Mouse (Mus musculus): Measurements from ENCODE around the gene Mlycd. TPM values are rescaled to one million over a fixed set of nuclear protein-coding genes. Genes with fewer than 3 reads are reported as not detected.

Gene Mlycd
- polyA plus RNA-seq, 1 experiment from 2014 or later = 20.6 TPM

- 76% methylated on average over 12 of the region's 12 CpGs for WGBS
- no peak for ATAC-seq
- no peak overlapping the region for H3K9ac ChIP-seq (ENCODE audit: low read depth, low read length)
- H3K9me3 ChIP-seq (ENCODE audit: control insufficient read depth, low read length) = no peaks in the 10 kb centered on the region
- H3K27me3 ChIP-seq (replicated peaks; ENCODE audit: control insufficient read depth, insufficient read depth, low read length) = no peaks in the 10 kb centered on the region
- peaks cover 21% of the 10 kb centered on the region for H3K4me1 ChIP-seq (ENCODE audit: control insufficient read depth, insufficient read depth, low read length)
- H3K4me2 ChIP-seq (ENCODE audit: low read depth, low read length) = no peak overlapping the region
- H3K36me3 ChIP-seq (ENCODE audit: control insufficient read depth, insufficient read depth, low read length) = no peaks in the 10 kb centered on the region
- no peak overlapping the region for H3K4me3 ChIP-seq (ENCODE audit: low read length)
- H3K27ac ChIP-seq (ENCODE audit: low read length) = no peak overlapping the region
Measured at GRCm38 (mm10) chr8:119427634-119428349, 33.1 kb downstream of the Mlycd start.

GRCm38 (mm10) chr8:119428350-119428740 lies 33.7 kb downstream of the Mlycd start:
- Histone ChIP-seq H3K4me1 (ENCODE audit: control insufficient read depth, insufficient read depth, low read length) (peaks cover 21% of the 10 kb centered on the region), H3K9me3 (ENCODE audit: control insufficient read depth, low read length) (no peaks in the 10 kb centered on the region), H3K4me3 (ENCODE audit: low read length) (no peak overlapping the region), H3K27ac (ENCODE audit: low read length) (no peak overlapping the region), H3K36me3 (ENCODE audit: control insufficient read depth, insufficient read depth, low read length) (no peaks in the 10 kb centered on the region), H3K27me3 (replicated peaks; ENCODE audit: control insufficient read depth, insufficient read depth, low read length) (no peaks in the 10 kb centered on the region), H3K4me2 (ENCODE audit: low read depth, low read length) (no peak overlapping the region), H3K9ac (ENCODE audit: low read depth, low read length) (no peak overlapping the region)
- ATAC-seq = no peak
- WGBS = 68% methylated on average over 7 of the region's 7 CpGs

DNA sequence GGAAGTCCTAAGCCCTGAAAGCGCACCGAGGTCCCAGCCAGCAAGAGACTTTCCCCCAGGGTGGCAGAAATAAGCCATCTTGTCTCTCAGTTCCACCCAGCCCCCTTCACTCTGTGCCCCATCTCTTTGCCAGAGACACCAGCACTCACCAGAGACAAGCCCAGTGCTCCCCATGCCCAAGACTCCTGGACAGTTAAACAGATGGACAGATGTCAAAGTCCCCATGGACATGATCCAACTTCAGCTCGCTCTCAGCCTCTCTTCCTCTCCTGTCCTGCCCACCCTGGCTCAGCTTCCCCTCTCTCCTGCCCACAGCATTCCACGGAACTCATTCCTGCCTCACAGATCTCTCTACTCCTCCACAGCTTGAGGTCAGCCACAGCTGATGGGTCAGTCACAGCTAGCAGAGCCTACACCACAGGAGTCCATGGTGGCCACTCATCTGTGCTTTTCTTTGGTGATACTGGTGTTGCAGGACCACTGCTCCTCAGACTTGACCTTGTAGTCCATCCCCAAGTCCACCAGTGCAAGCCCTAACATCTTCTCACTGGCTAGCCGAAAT lies 34.2 kb downstream of the Mlycd start:
- Histone ChIP-seq H3K36me3 (ENCODE audit: control insufficient read depth, insufficient read depth, low read length) (no peaks in the 10 kb centered on the region), H3K4me3 (ENCODE audit: low read length) (no peak overlapping the region), H3K9ac (ENCODE audit: low read depth, low read length) (no peak overlapping the region), H3K4me2 (ENCODE audit: low read depth, low read length) (no peak overlapping the region), H3K9me3 (ENCODE audit: control insufficient read depth, low read length) (no peaks in the 10 kb centered on the region), H3K4me1 (ENCODE audit: control insufficient read depth, insufficient read depth, low read length) (peaks cover 17% of the 10 kb centered on the region), H3K27me3 (replicated peaks; ENCODE audit: control insufficient read depth, insufficient read depth, low read length) (no peaks in the 10 kb centered on the region), H3K27ac (ENCODE audit: low read length) (no peak overlapping the region)
- no peak for ATAC-seq
- WGBS = 67% methylated on average over 5 of the region's 5 CpGs

DNA sequence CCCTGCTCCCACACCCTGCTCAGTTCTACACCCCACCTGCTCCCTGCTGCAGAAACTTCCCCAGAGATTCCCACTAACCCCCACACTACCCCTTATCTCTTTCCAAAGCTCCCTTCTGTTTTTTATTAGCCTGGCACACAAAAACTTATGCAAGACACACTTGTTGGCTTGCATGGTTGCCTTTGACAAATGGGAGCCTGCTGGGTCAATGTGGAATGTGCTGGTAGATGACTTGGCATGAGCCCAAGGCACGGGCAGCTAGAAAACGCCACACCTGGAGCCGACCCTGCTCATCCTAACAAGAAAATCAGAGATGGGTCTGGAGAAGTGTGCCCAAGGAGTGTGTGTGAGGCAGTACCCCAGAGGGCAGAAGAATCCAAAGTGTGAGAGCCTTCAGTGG lies 34.9 kb downstream of the Mlycd start:
- H3K27ac ChIP-seq (ENCODE audit: low read length) = no peak overlapping the region

GRCm38 (mm10) chr8:119430250-119430649 lies 35.6 kb downstream of the Mlycd start:
- no peaks in the 10 kb centered on the region for H3K9me3 ChIP-seq (ENCODE audit: control insufficient read depth, low read length)
- 76% methylated on average over 8 of the region's 8 CpGs for WGBS
- H3K27ac ChIP-seq (ENCODE audit: low read length) = no peak overlapping the region
- peaks cover 11% of the 10 kb centered on the region; the same call in 1 of the 2 replicates for H3K4me1 ChIP-seq (ENCODE audit: control insufficient read depth, insufficient read depth, low read length)
- H3K36me3 ChIP-seq (ENCODE audit: control insufficient read depth, insufficient read depth, low read length) = no peaks in the 10 kb centered on the region
- no peak overlapping the region for H3K4me2 ChIP-seq (ENCODE audit: low read depth, low read length)
- H3K9ac ChIP-seq (ENCODE audit: low read depth, low read length) = no peak overlapping the region
- no peak for ATAC-seq
- no peaks in the 10 kb centered on the region for H3K27me3 ChIP-seq (replicated peaks; ENCODE audit: control insufficient read depth, insufficient read depth, low read length)
- no peak overlapping the region for H3K4me3 ChIP-seq (ENCODE audit: low read length)

More for the DNA sequence above, 34.9 kb downstream of the Mlycd start:
- 79% methylated on average over 3 of the region's 3 CpGs for WGBS
- no peak for ATAC-seq
- Histone ChIP-seq H3K27me3 (replicated peaks; ENCODE audit: control insufficient read depth, insufficient read depth, low read length) (no peaks in the 10 kb centered on the region), H3K4me3 (ENCODE audit: low read length) (no peak overlapping the region), H3K9me3 (ENCODE audit: control insufficient read depth, low read length) (no peaks in the 10 kb centered on the region), H3K4me1 (ENCODE audit: control insufficient read depth, insufficient read depth, low read length) (peaks cover 12% of the 10 kb centered on the region), H3K36me3 (ENCODE audit: control insufficient read depth, insufficient read depth, low read length) (no peaks in the 10 kb centered on the region), H3K4me2 (ENCODE audit: low read depth, low read length) (no peak overlapping the region), H3K9ac (ENCODE audit: low read depth, low read length) (no peak overlapping the region)

DNA sequence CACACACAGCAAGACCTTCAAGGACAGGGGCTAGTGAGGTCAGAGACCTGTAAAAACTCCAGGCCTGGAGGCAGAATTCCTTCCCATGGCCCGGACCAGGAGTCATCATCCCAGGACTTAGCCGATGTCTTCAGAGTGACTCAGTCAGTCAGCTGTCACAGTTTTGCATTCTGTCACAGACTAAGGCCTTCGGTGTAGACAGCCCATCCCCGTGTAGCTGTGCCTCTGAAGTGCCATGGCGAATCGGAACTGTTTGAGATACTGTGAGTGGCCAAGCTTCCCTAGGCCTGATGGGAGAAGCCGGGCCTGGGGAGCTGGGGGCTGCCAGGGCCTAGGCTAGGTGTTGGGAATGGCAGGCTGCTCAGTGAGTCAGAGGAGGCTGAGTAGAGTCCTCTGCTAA lies 36.0 kb downstream of the Mlycd start:
- Histone ChIP-seq H3K9me3 (ENCODE audit: control insufficient read depth, low read length) (no peaks in the 10 kb centered on the region), H3K27ac (ENCODE audit: low read length) (no peak overlapping the region), H3K36me3 (ENCODE audit: control insufficient read depth, insufficient read depth, low read length) (no peaks in the 10 kb centered on the region), H3K4me1 (ENCODE audit: control insufficient read depth, insufficient read depth, low read length) (peaks cover 11% of the 10 kb centered on the region; the same call in 1 of the 2 replicates), H3K4me3 (ENCODE audit: low read length) (no peak overlapping the region), H3K4me2 (ENCODE audit: low read depth, low read length) (no peak overlapping the region), H3K9ac (ENCODE audit: low read depth, low read length) (no peak overlapping the region), H3K27me3 (replicated peaks; ENCODE audit: control insufficient read depth, insufficient read depth, low read length) (no peaks in the 10 kb centered on the region)
- WGBS = 90% methylated on average over 7 of the region's 7 CpGs
- ATAC-seq = no peak

DNA sequence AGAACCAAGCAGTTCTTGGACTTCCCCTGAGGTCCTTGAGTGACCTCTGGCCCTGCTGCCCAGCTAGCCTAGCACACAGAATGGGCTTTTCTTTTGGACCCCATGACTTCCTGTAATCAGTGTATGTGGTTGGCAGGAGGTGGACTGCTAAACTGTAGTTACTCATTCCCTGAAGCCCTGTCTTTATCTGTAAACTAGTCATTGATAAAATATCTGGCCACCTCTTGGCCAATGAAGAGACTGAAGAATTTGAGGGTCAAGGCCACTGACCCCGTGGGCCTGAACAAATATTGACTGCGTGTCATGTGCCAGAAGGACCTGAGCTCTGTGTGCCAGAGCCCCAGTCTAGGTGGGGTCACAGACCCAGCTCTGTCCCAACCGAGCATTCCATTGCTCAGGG lies 37.7 kb downstream of the Mlycd start:
- ATAC-seq = no peak
- Histone ChIP-seq H3K27ac (ENCODE audit: low read length) (no peak overlapping the region), H3K36me3 (ENCODE audit: control insufficient read depth, insufficient read depth, low read length) (no peaks in the 10 kb centered on the region), H3K9ac (ENCODE audit: low read depth, low read length) (no peak overlapping the region), H3K27me3 (replicated peaks; ENCODE audit: control insufficient read depth, insufficient read depth, low read length) (no peaks in the 10 kb centered on the region), H3K4me1 (ENCODE audit: control insufficient read depth, insufficient read depth, low read length) (peaks cover 15% of the 10 kb centered on the region), H3K9me3 (ENCODE audit: control insufficient read depth, low read length) (no peaks in the 10 kb centered on the region), H3K4me2 (ENCODE audit: low read depth, low read length) (no peak overlapping the region), H3K4me3 (ENCODE audit: low read length) (no peak overlapping the region)
- WGBS = 39% methylated on average over 3 of the region's 3 CpGs

DNA sequence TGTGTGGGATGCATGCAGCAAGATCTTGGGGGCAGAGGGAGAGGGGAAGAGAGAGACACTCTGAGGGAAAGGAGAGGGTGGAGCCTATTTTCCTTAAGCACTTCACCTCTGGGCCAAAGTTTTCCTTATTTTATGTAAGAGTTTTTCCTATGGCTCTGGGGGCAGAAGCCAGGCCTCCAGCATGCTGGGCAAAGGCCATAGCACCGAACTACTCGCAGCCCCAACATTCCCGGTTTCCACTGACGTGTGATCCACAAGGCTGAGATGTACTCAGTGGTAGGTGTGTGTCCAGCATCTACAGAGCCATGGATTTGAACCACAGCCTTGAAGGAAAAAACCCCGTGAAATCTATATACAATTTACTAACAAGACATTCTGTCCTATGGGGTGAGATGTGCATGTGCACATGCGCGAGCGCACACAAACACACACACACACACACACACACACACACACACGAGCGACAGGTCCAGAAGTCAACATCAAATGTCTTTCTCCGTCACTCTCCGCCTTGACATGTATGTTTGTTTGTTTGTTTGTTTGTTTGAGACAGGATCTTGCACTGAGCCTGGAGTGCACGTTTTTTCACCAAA lies 39.0 kb downstream of the Mlycd start, which contains the start of gene Osgin1:
Gene Osgin1, plus strand, starts transcription at position 543 of the 593 bp plus-strand sequence.
- 87% methylated on average over 13 of the region's 13 CpGs for WGBS
- H3K36me3 ChIP-seq (ENCODE audit: control insufficient read depth, insufficient read depth, low read length) = no peaks in the 10 kb centered on the region
- ATAC-seq = no peak
- no peaks in the 10 kb centered on the region for H3K27me3 ChIP-seq (replicated peaks; ENCODE audit: control insufficient read depth, insufficient read depth, low read length)
- peaks cover 23% of the 10 kb centered on the region for H3K4me1 ChIP-seq (ENCODE audit: control insufficient read depth, insufficient read depth, low read length)
- no peak within 1 kb of the TSS for H3K4me3 ChIP-seq (ENCODE audit: low read length)
- H3K4me2 ChIP-seq (ENCODE audit: low read depth, low read length) = no peak within 1 kb of the TSS
- no peak within 1 kb of the TSS for H3K9ac ChIP-seq (ENCODE audit: low read depth, low read length)
- no peak within 1 kb of the TSS for H3K27ac ChIP-seq (ENCODE audit: low read length)
- H3K9me3 ChIP-seq (ENCODE audit: control insufficient read depth, low read length) = no peaks in the 10 kb centered on the region

- no peak for ATAC-seq
- WGBS = 62% methylated on average over 6 of the region's 6 CpGs
- H3K9me3 ChIP-seq (ENCODE audit: control insufficient read depth, low read length) = no peaks in the 10 kb centered on the region
Measured at GRCm38 (mm10) chr8:119434569-119434968, 39.9 kb downstream of the Mlycd start.

More at GRCm38 (mm10) chr8:119434569-119434968, 39.9 kb downstream of the Mlycd start:
- Histone ChIP-seq H3K36me3 (ENCODE audit: control insufficient read depth, insufficient read depth, low read length) (no peaks in the 10 kb centered on the region), H3K27ac (ENCODE audit: low read length) (no peak overlapping the region), H3K4me3 (ENCODE audit: low read length) (no peak overlapping the region), H3K9ac (ENCODE audit: low read depth, low read length) (no peak overlapping the region), H3K27me3 (replicated peaks; ENCODE audit: control insufficient read depth, insufficient read depth, low read length) (no peaks in the 10 kb centered on the region), H3K4me1 (ENCODE audit: control insufficient read depth, insufficient read depth, low read length) (peaks cover 28% of the 10 kb centered on the region), H3K4me2 (ENCODE audit: low read depth, low read length) (no peak overlapping the region)

Measured in intestine, embryonic 16.5 days (tissue).